Mouse (Mus musculus): ENCODE data around the gene Acsl1. TPM values are rescaled to one million over a fixed set of nuclear protein-coding genes. Genes with fewer than 3 reads are reported as not detected.

Gene Acsl1
- polyA plus RNA-seq, 1 experiment = 39.1 TPM

GRCm38 (mm10) chr8:46499376-46500061, 28.7 kb downstream of the Acsl1 start:
- WGBS = 41% methylated on average over 19 of the region's 19 CpGs
- no peak for DNase-seq
- Histone ChIP-seq H3K4me3 (replicated peaks; ENCODE audit: extremely low read depth, low read depth, low read length) (no peak overlapping the region), H3K4me1 (ENCODE audit: control insufficient read depth, insufficient read depth, low read length) (peaks cover 4% of the 10 kb centered on the region)
- no peak for TF ChIP-seq CTCF (IDR thresholded peaks at IDR 0.05; ENCODE audit: insufficient read depth, low read length)
- no peak for TF ChIP-seq POLR2A (IDR thresholded peaks at IDR 0.05; ENCODE audit: borderline replicate concordance, extremely low read depth, low read depth, low read length)

- 33% methylated on average over 19 of the region's 19 CpGs for WGBS
- H3K4me1 ChIP-seq (ENCODE audit: control insufficient read depth, insufficient read depth, low read length) = no peaks in the 10 kb centered on the region; the same call in none of the 2 replicates
- peak overlapping the region; percentile 60 for H3K4me3 ChIP-seq (replicated peaks; ENCODE audit: extremely low read depth, low read depth, low read length)
- TF ChIP-seq POLR2A (IDR thresholded peaks at IDR 0.05; ENCODE audit: borderline replicate concordance, extremely low read depth, low read depth, low read length) (no peak), CTCF (IDR thresholded peaks at IDR 0.05; ENCODE audit: insufficient read depth, low read length) (no peak)
- no peak for DNase-seq
Measured at GRCm38 (mm10) chr8:46502333-46503071, 31.7 kb downstream of the Acsl1 start.

GRCm38 (mm10) chr8:46503072-46503695, 32.3 kb downstream of the Acsl1 start:
- no peak overlapping the region for H3K4me3 ChIP-seq (replicated peaks; ENCODE audit: extremely low read depth, low read depth, low read length)
- WGBS = 71% methylated on average over 12 of the region's 12 CpGs
- TF ChIP-seq POLR2A (IDR thresholded peaks at IDR 0.05; ENCODE audit: borderline replicate concordance, extremely low read depth, low read depth, low read length) (no peak), CTCF (IDR thresholded peaks at IDR 0.05; ENCODE audit: insufficient read depth, low read length) (no peak)
- DNase-seq = no peak
- no peaks in the 10 kb centered on the region; the same call in none of the 2 replicates for H3K4me1 ChIP-seq (ENCODE audit: control insufficient read depth, insufficient read depth, low read length)

- no peak for DNase-seq
- Histone ChIP-seq H3K4me3 (replicated peaks; ENCODE audit: extremely low read depth, low read depth, low read length) (no peak overlapping the region), H3K4me1 (ENCODE audit: control insufficient read depth, insufficient read depth, low read length) (no peaks in the 10 kb centered on the region; the same call in none of the 2 replicates)
- no peak for TF ChIP-seq POLR2A (IDR thresholded peaks at IDR 0.05; ENCODE audit: borderline replicate concordance, extremely low read depth, low read depth, low read length)
- no peak for TF ChIP-seq CTCF (IDR thresholded peaks at IDR 0.05; ENCODE audit: insufficient read depth, low read length)
- WGBS = 50% methylated on average over 3 of the region's 3 CpGs
Measured at GRCm38 (mm10) chr8:46504196-46504595, 33.4 kb downstream of the Acsl1 start.

- no peak overlapping the region for H3K4me3 ChIP-seq (replicated peaks; ENCODE audit: extremely low read depth, low read depth, low read length)
- H3K4me1 ChIP-seq (ENCODE audit: control insufficient read depth, insufficient read depth, low read length) = no peaks in the 10 kb centered on the region; the same call in 1 of the 2 replicates
- no peak for DNase-seq
- no peak for TF ChIP-seq POLR2A (IDR thresholded peaks at IDR 0.05; ENCODE audit: borderline replicate concordance, extremely low read depth, low read depth, low read length)
- no peak for TF ChIP-seq CTCF (IDR thresholded peaks at IDR 0.05; ENCODE audit: insufficient read depth, low read length)
- 53% methylated on average over 14 of the region's 14 CpGs for WGBS
Measured at GRCm38 (mm10) chr8:46508488-46509395, 37.9 kb downstream of the Acsl1 start.

- TF ChIP-seq POLR2A (IDR thresholded peaks at IDR 0.05; ENCODE audit: borderline replicate concordance, extremely low read depth, low read depth, low read length) (no peak), CTCF (IDR thresholded peaks at IDR 0.05; ENCODE audit: insufficient read depth, low read length) (no peak)
- Histone ChIP-seq H3K4me3 (replicated peaks; ENCODE audit: extremely low read depth, low read depth, low read length) (no peak overlapping the region), H3K4me1 (ENCODE audit: control insufficient read depth, insufficient read depth, low read length) (no peaks in the 10 kb centered on the region)
- 88% methylated on average over 3 of the region's 3 CpGs for WGBS
- DNase-seq = no peak
Measured at GRCm38 (mm10) chr8:46509474-46509873, 38.6 kb downstream of the Acsl1 start.

- no peaks in the 10 kb centered on the region for H3K4me1 ChIP-seq (ENCODE audit: control insufficient read depth, insufficient read depth, low read length)
- 84% methylated on average over 9 of the region's 9 CpGs for WGBS
- H3K4me3 ChIP-seq (replicated peaks; ENCODE audit: extremely low read depth, low read depth, low read length) = no peak overlapping the region
- no peak for TF ChIP-seq POLR2A (IDR thresholded peaks at IDR 0.05; ENCODE audit: borderline replicate concordance, extremely low read depth, low read depth, low read length)
- no peak for TF ChIP-seq CTCF (IDR thresholded peaks at IDR 0.05; ENCODE audit: insufficient read depth, low read length)
- DNase-seq = no peak
Measured at GRCm38 (mm10) chr8:46511336-46511735, 40.5 kb downstream of the Acsl1 start.

- 34% methylated on average over 8 of the region's 8 CpGs for WGBS
- no peak overlapping the region for H3K4me3 ChIP-seq (replicated peaks; ENCODE audit: extremely low read depth, low read depth, low read length)
- DNase-seq = no peak
- no peaks in the 10 kb centered on the region for H3K4me1 ChIP-seq (ENCODE audit: control insufficient read depth, insufficient read depth, low read length)
- TF ChIP-seq POLR2A (IDR thresholded peaks at IDR 0.05; ENCODE audit: borderline replicate concordance, extremely low read depth, low read depth, low read length) (no peak), CTCF (IDR thresholded peaks at IDR 0.05; ENCODE audit: insufficient read depth, low read length) (no peak)
Measured at GRCm38 (mm10) chr8:46512538-46512937, 41.7 kb downstream of the Acsl1 start.

GRCm38 (mm10) chr8:46514027-46514426, 43.2 kb downstream of the Acsl1 start:
- TF ChIP-seq CTCF (IDR thresholded peaks at IDR 0.05; ENCODE audit: insufficient read depth, low read length) (no peak), POLR2A (IDR thresholded peaks at IDR 0.05; ENCODE audit: borderline replicate concordance, extremely low read depth, low read depth, low read length) (no peak)
- DNase-seq = no peak
- WGBS = 88% methylated on average over 1 of the region's 1 CpGs
- no peaks in the 10 kb centered on the region for H3K4me1 ChIP-seq (ENCODE audit: control insufficient read depth, insufficient read depth, low read length)
- H3K4me3 ChIP-seq (replicated peaks; ENCODE audit: extremely low read depth, low read depth, low read length) = no peak overlapping the region

Measured in lung, adult 2 months (tissue).